Mouse (Mus musculus): ENCODE measurements around the gene Arid1b.

DNA sequence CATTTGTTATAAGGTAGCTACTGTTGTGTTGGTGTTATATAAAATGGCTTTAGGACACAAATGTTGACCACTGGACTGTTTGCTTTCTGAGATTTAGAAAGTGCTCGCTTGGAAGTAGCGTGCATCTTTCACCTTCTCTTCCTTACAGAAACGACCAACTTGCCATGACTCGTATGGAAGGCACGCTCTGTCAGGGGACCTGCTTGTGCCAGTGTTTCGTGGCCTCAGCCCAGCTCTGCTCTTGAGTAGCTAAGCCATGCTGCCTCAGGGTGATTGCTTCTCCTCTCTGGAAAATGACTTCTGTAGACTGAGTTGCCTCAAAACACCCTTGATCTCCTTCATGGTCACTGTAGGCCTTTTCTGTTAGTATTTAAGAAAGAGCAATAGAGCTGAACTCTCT is 137.6 kb downstream of the Arid1b start:
- TF ChIP-seq CTCF (IDR thresholded peaks at IDR 0.05; ENCODE audit: low read depth, low read length) = no peak
- no peak for TF ChIP-seq TAL1 (conservative IDR thresholded peaks at IDR 0.05; ENCODE audit: low read depth, low read length)
